Mouse (Mus musculus) naive thymus-derived CD4-positive, alpha-beta T cell, adult 2 months (primary cell): Measurements from ENCODE around the gene Ccdc115.
"Not testable (repeated sequence)": the region's sequence is repeated elsewhere in the genome, so short reads cannot be mapped to it uniquely, and the experiment has no call there.

Experiments
- DNase-seq: peaks from one replicate; pipeline ENCODE4 v3.0.0-alpha.2; 2011; ENCODE audit warnings: low read depth

Ccdc115 gene

GRCm38 (mm10) chr1:34438381-34439051 is 956 bp downstream of the Ccdc115 start:
- DNase-seq = no peak

GRCm38 (mm10) chr1:34437366-34437765 is 2.1 kb downstream of the Ccdc115 start:
- DNase-seq = not testable (repeated sequence)

- no peak for DNase-seq
These were observed 3.1 kb downstream of the Ccdc115 start for GRCm38 (mm10) chr1:34436374-34436773.

- DNase-seq = no peak
These were observed 3.9 kb downstream of the Ccdc115 start for GRCm38 (mm10) chr1:34435371-34436120.

- peak; percentile 95 for DNase-seq
These were observed 4.8 kb downstream of the Ccdc115 start for GRCm38 (mm10) chr1:34434660-34435160.

- peak; percentile 75 for DNase-seq
These were observed 5.5 kb downstream of the Ccdc115 start for GRCm38 (mm10) chr1:34433891-34434521.

- peak; percentile 71 for DNase-seq
These were observed 6.5 kb downstream of the Ccdc115 start for GRCm38 (mm10) chr1:34432776-34433481.

GRCm38 (mm10) chr1:34432411-34432775 is 7.1 kb downstream of the Ccdc115 start:
- no peak for DNase-seq

GRCm38 (mm10) chr1:34431431-34431830 is 8.0 kb downstream of the Ccdc115 start:
- DNase-seq = no peak

- DNase-seq = no peak
These were observed 8.5 kb downstream of the Ccdc115 start for GRCm38 (mm10) chr1:34430981-34431380.

- no peak for DNase-seq
These were observed 10.2 kb downstream of the Ccdc115 start for GRCm38 (mm10) chr1:34429281-34429680.

GRCm38 (mm10) chr1:34428466-34428865 is 11.0 kb downstream of the Ccdc115 start:
- DNase-seq = no peak

GRCm38 (mm10) chr1:34399182-34399953 is 40.1 kb downstream of the Ccdc115 start:
- DNase-seq = no peak

GRCm38 (mm10) chr1:34396321-34396720 is 43.2 kb downstream of the Ccdc115 start:
- no peak for DNase-seq

GRCm38 (mm10) chr1:34389234-34389891 is 50.1 kb downstream of the Ccdc115 start:
- no peak for DNase-seq

- no peak for DNase-seq
These were observed 50.6 kb downstream of the Ccdc115 start for GRCm38 (mm10) chr1:34388849-34389233.

GRCm38 (mm10) chr1:34387346-34388327 is 51.8 kb downstream of the Ccdc115 start:
- DNase-seq = no peak
